Mouse (Mus musculus): Measurements from ENCODE around the gene 2210016L21Rik.

GRCm38 (mm10) chr5:114970824-114971227 is 28.9 kb downstream of the 2210016L21Rik start, which contains the start of gene Hnf1a:
- TF ChIP-seq SMC3 (IDR thresholded peaks at IDR 0.05; ENCODE audit: low read depth, low read length) (no peak), CTCF (IDR thresholded peaks at IDR 0.05 in 2 of 3, conservative IDR thresholded peaks at IDR 0.05 in 1 of 3; ENCODE audit: control insufficient read depth in 1 of 3, insufficient read depth in 1 of 3, low read depth in 2 of 3, low read length in 3 of 3, poor library complexity in 1 of 3, severe bottlenecking in 1 of 3) (no peak), MAX (IDR thresholded peaks at IDR 0.05; ENCODE audit: low read length) (no peak), CHD2 (IDR thresholded peaks at IDR 0.05; ENCODE audit: low read length) (no peak), EP300 (IDR thresholded peaks at IDR 0.05; ENCODE audit: low read depth in 1 of 2, low read length in 2 of 2) (no peak), ZC3H11A (IDR thresholded peaks at IDR 0.05; ENCODE audit: low read depth, low read length) (no peak), POLR2A (IDR thresholded peaks at IDR 0.05; ENCODE audit: control insufficient read depth in 1 of 2, insufficient read depth in 1 of 2, low read depth in 1 of 2, low read length in 2 of 2, poor library complexity in 1 of 2) (no peak), ZMIZ1 (IDR thresholded peaks at IDR 0.05; ENCODE audit: low read depth, low read length) (no peak), GATA1 (IDR thresholded peaks at IDR 0.05; ENCODE audit: low read depth, low read length) (no peak), UBTF (IDR thresholded peaks at IDR 0.05; ENCODE audit: borderline replicate concordance, insufficient read depth, low read depth, low read length) (no peak), E2F4 (IDR thresholded peaks at IDR 0.05; ENCODE audit: borderline replicate concordance, low read depth, low read length) (no peak), MAFK (IDR thresholded peaks at IDR 0.05; ENCODE audit: borderline replicate concordance, low read depth, low read length) (no peak), MYC (IDR thresholded peaks at IDR 0.05; ENCODE audit: low read depth, low read length) (no peak), POLR2AphosphoS2 (IDR thresholded peaks at IDR 0.05; ENCODE audit: low read length) (no peak)

Data from MEL (cell line).